Comparison of ENCODE assay signal across 16 mouse cellular contexts in the genomic region with DNA sequence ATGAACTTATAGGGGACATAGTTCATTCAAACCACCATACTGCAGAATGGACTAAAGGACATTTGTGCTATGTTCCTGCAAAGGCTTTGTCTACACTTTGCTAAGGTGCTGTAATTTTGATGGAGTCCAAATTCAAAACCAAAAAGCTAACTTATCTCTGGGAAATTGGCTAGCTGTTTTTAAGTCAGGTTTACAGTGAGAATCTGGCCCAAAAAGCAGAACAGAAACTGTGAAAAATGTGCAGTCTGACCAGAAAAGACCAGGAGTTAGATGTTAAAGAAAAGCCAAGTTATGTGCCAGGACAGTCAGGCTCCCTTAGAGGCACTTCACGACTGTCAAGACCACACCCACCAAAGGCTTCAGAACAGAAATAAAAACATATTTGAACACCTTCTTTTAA.
"Had no signal": no experiment of that assay in that cellular context is flagged by ENCODE, and none has a peak within 500 bp of the region (broad histone marks: within the 10 kb centered on the region; RNA-seq: fewer than 3 reads in every experiment).

No protein-coding gene starts in this region.

- H3K27ac ChIP-seq: neural tube, embryonic 13.5 days; neural tube, embryonic 15.5 days; stomach, embryonic 15.5 days; stomach, postnatal 0 days had no signal

- DNase-seq: retina, postnatal 1 day; right cerebral cortex, adult 18-20 months; right cerebral cortex, postnatal 14 days; right cerebral cortex, postnatal 25 days; right cerebral cortex, postnatal 4 days; spleen, adult 18-20 months; thymus, adult 18-20 months; thymus, adult 2 months; thymus, postnatal 14 days; thymus, postnatal 25 days; thymus, postnatal 36 days; thymus, postnatal 4 days had no signal

- H3K4me3 ChIP-seq: neural tube, embryonic 13.5 days; neural tube, embryonic 15.5 days; stomach, embryonic 15.5 days had no signal

- H3K4me1 ChIP-seq: neural tube, embryonic 13.5 days; neural tube, embryonic 15.5 days; stomach, embryonic 15.5 days had no signal

- H3K9ac ChIP-seq: neural tube, embryonic 13.5 days; neural tube, embryonic 15.5 days; stomach, embryonic 15.5 days had no signal

- H3K4me2 ChIP-seq: neural tube, embryonic 13.5 days; neural tube, embryonic 15.5 days; stomach, embryonic 15.5 days had no signal

- H3K36me3 ChIP-seq: neural tube, embryonic 13.5 days; neural tube, embryonic 15.5 days; stomach, embryonic 15.5 days had no signal

- H3K27me3 ChIP-seq: neural tube, embryonic 13.5 days; neural tube, embryonic 15.5 days; stomach, embryonic 15.5 days had no signal

- H3K9me3 ChIP-seq: neural tube, embryonic 13.5 days; neural tube, embryonic 15.5 days; stomach, embryonic 15.5 days had no signal
